Mouse (Mus musculus) right cerebral cortex, adult 18-20 months (tissue): Measurements from ENCODE around the gene Mxd4.

ENCODE experiments used
- DNase-seq: peaks from one replicate; pipeline ENCODE4 v3.0.0; 2022; ENCODE audit warnings: mixed read lengths

The Mxd4 gene

DNA sequence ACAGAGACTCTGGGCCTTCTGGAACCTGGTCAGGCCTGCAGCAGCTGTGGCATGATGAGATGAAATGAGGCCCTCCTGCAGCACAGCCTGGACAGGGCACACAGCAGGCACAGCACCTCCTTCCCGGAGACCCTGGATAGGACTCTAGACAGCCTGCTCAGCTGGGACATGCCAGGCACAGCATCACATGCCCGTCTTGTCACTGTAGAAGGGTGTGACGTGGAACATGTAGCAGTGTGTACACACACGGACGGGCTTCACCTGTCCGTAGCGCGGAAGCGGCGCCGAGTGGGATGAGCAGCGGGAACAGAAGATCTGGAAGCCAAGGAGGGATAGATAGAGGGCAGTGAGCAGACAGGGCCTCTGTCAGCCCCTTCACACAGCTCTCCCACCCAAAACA lies 8.3 kb upstream of the Mxd4 start:
- DNase-seq: no peak

- peak; percentile 72 for DNase-seq
These were observed 7.6 kb upstream of the Mxd4 start for GRCm38 (mm10) chr5:34194975-34195662.

GRCm38 (mm10) chr5:34194426-34194825 lies 6.9 kb upstream of the Mxd4 start:
- no peak for DNase-seq

- DNase-seq: no peak
These were observed 4.3 kb upstream of the Mxd4 start for GRCm38 (mm10) chr5:34191843-34192242.

DNA sequence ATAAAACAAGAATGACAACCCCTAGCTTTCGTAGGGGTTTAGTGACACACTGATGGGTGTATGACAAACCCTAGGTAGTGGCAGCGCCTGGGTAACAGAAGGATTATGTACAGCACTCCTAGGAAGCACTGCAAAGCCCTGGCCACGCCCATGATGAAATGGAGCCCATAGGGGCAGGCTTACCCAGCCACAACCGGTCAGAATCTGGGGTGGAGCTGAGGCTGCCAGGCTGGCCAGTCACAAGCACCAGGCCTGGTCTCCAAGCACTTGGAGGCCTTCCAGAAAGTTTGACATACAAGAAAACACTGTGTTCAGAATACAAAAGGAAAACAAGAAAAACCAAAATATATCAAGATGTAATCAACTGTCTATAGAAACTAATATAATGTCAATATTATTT lies 3.5 kb upstream of the Mxd4 start:
- peak; percentile 55 for DNase-seq

GRCm38 (mm10) chr5:34189521-34189920 lies 2.0 kb upstream of the Mxd4 start:
- no peak for DNase-seq

DNA sequence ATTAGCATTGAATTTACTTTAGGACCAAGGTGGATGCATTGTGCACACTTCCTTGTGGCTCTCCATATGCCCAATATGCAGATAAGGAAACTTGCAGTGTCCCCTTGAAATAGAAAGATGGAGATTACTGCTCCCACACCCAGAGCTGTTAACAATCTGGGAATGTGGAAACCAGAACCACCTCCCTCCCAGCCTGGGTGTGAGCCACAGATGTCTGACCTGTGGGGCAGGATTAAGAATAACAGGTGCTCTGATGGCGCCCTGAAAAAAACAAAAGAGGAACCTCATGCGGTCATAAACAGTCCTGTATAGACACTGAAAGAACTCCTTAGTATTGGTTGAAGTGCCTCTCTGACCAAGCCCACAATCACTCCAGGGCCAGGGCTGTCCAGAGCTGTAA lies 1.3 kb upstream of the Mxd4 start:
- DNase-seq: no peak

DNA sequence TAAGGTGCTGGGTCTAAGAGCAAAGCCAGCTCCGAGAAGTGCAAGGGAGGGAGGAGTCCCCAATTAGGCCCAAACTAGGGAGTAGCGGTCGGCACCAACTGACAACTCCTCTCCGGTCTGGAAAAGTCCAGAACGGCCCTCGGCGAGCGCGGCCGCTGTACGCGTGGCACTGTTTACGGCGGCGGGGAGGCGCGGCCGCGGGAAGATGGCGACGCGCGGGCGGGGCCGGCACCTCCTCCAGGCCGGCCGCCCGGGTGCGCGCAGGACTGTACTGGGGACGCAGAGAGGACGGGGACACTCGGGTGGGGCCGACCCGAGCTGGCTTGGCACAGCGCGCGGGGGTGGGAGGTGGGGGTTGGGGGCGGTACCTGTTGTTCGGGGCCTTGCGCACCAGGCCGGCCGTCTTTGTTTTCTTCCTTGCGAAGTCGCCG lies 544 bp downstream of the Mxd4 start:
- peak; percentile 44 for DNase-seq

DNA sequence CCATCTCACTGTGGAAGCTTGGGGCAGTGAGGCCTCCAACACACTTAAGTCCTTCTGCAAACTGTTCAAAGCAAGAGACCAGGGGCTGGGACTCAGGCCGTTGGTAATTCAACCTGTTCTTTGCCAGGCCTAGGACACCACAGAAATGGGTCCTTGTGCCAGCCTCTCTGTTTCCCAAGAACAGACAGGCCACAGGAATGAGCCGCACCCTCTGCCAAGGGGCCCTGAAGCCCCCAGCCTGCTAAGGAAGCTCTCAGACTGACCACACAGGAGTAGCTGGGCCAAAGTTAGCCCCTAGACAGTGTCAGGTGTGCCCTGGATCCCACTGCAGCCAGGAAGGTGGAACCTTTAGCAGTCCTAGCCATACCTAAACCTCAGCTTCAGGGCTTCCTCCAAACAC lies 1.1 kb downstream of the Mxd4 start:
- no peak for DNase-seq

GRCm38 (mm10) chr5:34185791-34186190 lies 1.7 kb downstream of the Mxd4 start:
- DNase-seq: no peak

GRCm38 (mm10) chr5:34185051-34185580 lies 2.4 kb downstream of the Mxd4 start:
- no peak for DNase-seq

GRCm38 (mm10) chr5:34183976-34184375 lies 3.5 kb downstream of the Mxd4 start:
- no peak for DNase-seq

DNA sequence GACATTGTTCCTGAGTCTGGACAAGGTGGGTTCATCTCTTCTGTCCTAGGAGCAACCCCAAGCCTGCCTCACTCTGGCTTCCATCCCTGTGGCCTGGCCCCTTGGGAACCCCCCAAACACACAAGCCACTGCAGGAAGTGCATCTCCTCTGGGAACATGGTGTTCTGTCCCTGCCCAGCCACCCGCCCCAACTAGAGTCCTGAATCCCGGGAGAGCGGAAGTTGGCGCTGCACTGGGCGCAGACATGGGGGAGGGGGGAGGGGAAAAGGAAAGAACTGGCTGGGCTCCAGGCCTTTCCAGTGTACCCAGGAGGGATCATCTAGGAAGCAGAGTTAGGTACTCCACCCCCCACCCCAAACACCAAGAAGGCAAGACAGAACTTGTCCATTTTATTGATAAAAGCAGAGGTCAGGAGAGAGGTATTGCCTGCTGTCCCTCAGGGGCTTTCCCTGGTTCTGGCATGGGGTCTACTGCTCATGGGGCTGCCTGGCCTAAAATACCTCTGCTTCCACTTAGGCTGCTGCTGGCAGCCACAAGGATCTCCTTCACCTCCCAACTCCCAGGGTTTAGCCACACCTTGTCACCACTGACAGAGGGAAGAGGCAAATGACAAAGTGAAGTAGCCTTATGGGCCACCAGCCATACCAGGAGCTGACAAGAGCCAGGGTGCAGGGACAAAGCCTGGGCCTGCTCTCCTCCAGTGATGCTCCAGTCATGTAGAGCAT lies 4.2 kb downstream of the Mxd4 start:
- no peak for DNase-seq

DNA sequence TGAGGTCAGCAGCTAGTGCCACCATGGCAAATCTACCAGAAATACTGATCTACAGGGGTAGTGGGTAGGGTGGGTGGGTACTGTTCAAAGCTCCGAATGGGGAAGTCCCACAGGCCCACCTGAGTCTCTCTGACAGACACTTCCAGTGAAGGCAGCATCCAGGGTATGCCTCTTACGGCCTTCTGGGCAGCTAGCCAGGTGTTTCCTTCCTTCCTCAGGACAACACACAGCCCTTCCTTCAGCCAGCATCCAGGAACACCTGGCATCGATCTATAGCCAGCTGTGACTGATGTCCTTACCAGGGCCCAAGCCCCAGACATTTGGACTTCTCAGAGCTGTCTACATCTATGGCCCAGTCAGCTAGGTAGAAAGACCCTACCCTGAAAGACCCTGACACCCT lies 5.0 kb downstream of the Mxd4 start:
- DNase-seq: peak; percentile 1

GRCm38 (mm10) chr5:34177821-34178220 lies 9.7 kb downstream of the Mxd4 start:
- DNase-seq: no peak

- DNase-seq: no peak
These were observed 10.4 kb downstream of the Mxd4 start for GRCm38 (mm10) chr5:34177091-34177490.

DNA sequence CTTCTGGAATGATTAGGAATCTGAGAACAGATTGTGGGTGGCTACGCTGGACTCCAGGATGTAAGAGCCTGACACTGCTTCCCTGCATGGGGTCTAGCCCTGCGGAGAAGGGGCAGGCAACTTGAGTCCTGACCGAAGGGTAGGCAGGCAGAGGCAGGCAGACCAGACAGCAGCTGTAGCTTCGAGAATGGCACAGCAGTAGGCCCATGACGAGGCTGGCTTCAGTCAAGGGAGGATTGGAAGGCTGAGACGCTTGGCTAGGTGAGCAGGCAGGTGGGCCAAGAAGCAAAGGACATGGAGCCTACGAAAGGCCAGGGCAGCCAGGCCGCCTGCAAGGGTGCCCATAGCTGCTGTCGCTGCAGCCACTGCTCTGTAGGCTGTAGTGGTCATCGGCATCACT lies 10.8 kb downstream of the Mxd4 start:
- DNase-seq: no peak

DNA sequence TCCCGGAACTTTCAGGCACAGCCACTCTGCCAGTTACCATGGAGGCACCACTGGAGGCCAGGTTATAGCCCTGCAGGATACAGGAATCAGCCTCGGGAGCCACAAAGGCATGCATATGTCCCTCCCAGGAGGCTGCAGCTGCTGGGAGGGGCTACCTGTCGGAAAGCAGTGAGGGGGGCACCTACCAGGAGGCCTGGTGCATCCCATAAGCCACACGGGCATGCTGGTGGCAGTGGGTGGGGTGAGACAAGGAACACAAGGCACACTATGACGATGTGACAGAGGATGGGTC lies 12.2 kb downstream of the Mxd4 start:
- DNase-seq: no peak

DNA sequence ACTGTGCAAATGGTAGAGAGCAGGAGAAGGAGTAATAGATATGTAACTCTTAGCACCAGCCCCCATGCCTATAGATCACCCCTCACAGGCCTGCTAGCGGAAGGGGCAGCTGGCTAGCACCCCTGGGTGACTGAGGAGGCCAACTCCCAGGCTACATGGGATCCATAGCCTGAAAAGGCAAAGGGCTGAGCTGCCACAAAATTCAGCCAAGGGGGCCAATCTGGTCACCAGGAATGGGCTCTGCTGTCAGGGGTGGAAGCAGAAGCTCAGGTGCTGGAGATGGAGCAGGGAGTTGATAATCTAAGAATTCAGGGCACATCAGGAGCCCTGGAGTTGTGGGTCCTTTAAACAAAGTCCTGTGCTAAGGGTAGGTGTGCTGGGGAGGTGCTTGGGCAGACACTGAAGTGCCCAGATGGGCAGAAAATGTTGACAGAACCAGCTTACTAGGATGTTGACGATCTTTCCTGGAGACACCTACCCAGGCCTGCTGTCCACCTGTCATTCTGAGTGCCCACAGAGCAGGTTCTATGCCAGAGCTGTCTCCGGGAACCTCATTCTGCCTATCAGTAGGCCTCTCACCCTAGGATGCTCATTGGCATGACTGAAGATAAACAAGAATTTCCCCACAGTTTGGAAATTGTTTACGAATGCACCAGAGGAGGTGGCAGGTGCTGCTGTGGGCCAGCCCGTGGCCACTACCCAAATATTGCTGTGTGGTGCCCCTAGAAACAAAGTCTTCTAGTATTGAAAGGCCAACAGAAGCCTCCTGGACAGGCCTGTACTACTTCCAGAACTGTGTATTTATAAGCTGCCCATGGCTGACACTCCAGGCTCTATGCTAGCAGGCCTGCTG lies 12.7 kb downstream of the Mxd4 start:
- DNase-seq: no peak

- no peak for DNase-seq
These were observed 13.5 kb downstream of the Mxd4 start for GRCm38 (mm10) chr5:34174021-34174420.

DNA sequence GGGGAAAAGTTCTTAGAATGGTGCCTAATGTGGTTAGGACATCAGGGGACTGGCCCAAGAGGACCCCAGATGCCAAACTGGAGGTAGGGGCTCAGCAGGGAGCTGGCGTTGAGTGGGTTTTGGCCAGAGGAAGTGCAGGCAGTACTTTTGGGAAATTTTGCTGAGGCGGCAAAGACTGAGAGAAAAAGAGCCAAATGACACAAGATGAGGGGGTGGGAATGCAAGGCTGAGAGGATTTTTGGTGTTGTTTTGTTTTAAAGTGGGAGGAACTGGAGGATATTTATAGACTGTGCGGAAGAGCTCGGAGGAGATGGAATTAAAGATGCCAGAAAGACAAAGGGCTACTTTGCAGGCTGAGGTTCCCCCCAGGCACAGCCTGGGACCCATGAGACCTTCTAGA lies 16.8 kb downstream of the Mxd4 start:
- DNase-seq: peak; percentile 53

- no peak for DNase-seq
These were observed 17.6 kb downstream of the Mxd4 start for GRCm38 (mm10) chr5:34169954-34170353.
